Comparison of ENCODE assay signal across 2 mouse cellular contexts in genomic region chr2:73557061-73557460, GRCm38 (mm10). TPM values are rescaled to one million over a fixed set of nuclear protein-coding genes. Genes with fewer than 3 reads are reported as not detected.
"Had no signal": no experiment of that assay in that cellular context is flagged by ENCODE, and none has a peak within 500 bp of the region (broad histone marks: within the 10 kb centered on the region; RNA-seq: fewer than 3 reads in every experiment).

No protein-coding gene starts in this region.

RNA-seq across cellular contexts. Expression of gene Chrna1, which starts 23.1 kb away (rescaled TPM):
- polyA plus RNA-seq: inflammation-experienced regulatory T-cells, adult 6 months; large intestine, adult 2 months had no signal
